Mouse (Mus musculus): Measurements from ENCODE around the gene Kif13a.

Kif13a gene

DNA sequence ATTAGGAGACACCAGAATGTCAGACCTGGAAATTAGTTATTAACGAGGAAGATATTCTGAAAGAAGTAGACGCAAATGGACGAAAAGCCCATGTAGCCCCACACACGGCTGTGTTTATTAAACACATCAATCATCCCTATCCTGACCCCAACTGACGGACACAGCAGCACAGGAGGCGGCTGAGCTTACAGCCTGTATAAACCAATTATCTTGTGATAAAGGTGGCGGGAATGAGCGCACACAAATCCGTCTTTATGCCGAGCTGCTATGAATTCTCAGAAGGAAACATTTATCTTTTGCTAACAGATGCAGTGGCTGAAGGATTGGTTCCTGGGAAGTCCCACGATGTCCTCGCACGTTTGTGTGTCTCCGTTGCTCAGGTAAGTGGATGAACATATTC lies 48.9 kb downstream of the Kif13a start:
- DNase-seq = no peak

DNA sequence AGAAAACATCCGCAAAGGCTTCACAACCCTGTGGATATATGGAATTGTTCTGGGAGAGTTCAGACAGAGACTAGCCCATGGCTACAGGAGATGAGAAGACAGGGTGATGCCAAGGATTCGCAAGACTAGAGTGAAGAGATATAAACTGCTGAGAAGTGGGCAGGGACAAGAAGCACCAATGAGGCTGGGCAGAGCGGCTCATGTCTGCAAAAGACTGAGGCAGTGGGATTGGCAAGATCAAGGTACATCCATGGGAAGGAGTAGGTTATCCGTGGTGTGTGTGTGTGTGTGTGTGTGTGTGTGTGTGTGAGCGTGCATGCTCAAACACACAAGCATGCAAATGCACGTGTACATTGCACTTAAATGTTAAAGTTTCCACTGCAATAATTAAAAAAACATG lies 49.4 kb downstream of the Kif13a start:
- DNase-seq = no peak

GRCm38 (mm10) chr13:46877049-46877448 lies 52.6 kb downstream of the Kif13a start:
- DNase-seq = no peak

DNA sequence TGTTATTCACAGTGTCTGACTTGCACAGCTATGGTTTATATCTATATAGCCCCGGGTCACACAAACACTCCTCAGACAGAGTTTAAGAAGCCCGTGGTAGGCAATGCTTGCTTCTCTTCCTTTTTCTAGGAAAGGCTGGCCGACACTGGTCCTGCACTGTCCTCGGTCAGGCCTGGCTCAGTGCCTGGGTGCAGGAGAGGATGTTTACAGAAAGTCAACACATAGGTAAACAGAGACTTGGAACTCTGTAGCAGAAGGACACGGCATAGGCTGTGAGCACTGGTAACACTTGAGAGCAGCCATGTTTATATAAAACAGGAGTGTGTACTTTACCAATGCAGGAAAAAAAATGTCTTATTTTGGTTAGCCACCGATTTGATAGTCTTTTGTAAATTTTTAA lies 54.3 kb downstream of the Kif13a start:
- DNase-seq = peak; percentile 42 to 45

GRCm38 (mm10) chr13:46872732-46873131 lies 56.9 kb downstream of the Kif13a start:
- DNase-seq = no peak

- DNase-seq = peak; percentile 42
Observed at GRCm38 (mm10) chr13:46872194-46872593, 57.5 kb downstream of the Kif13a start.

DNA sequence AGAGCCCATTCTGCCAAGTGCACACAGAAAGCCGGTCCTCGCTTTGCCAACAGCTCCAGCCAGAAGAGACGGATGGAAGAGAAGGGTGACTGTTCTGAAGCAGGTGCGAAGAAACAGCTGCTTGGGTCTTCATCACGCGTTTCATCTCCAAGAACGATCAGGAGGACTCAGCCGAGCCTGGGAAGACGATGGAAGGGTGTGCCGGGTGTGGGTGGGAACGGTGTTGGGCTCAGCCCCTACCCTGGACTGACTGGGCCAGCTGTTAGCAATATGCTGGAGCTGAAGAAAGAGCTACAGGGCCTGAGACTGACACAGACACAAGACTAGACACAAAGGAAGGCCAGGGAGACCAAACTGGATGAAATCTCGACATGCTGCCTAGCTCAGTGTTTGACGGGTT lies 60.2 kb downstream of the Kif13a start:
- no peak for DNase-seq

GRCm38 (mm10) chr13:46863169-46863748 lies 66.4 kb downstream of the Kif13a start:
- no peak for DNase-seq

- peak; percentile 88 to 90 for DNase-seq
Observed at GRCm38 (mm10) chr13:46859876-46860275, 69.8 kb downstream of the Kif13a start.

DNA sequence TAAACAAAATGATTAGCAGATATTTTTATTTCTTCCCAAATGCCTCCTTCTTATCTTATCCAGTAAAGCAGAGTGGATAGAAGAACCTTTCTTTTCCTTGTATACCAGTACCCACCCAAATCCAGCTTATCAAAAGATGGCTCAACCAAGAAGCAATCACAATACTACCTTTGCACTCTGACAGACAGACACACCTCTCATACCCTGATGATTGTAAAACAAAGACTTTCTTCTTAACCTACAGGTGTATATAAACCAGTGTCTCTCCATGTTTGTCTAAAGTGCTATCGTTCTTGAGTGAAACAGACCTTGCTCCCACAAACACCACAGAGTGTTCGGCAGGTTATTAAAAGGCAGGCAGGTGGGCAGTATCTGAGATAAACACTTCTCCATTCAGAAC lies 70.5 kb downstream of the Kif13a start:
- DNase-seq = no peak

DNA sequence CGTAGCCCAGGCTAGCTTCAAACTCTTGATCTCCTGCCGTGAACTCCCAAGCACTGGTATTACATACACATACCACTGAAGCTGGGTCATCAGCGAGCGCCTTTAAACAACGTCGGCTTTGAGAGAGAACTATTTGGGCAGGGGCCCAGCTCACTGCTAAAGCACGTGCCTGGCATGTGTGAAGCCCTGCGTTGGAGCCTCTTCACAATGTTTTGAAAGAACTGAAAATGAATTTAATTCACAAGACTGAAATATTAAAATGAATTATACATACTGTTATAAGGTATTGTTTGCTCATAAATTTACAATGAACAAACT lies 70.9 kb downstream of the Kif13a start:
- peak; percentile 63 to 64 for DNase-seq

GRCm38 (mm10) chr13:46858143-46858834 lies 71.4 kb downstream of the Kif13a start:
- DNase-seq = peak; percentile 38 to 55

- DNase-seq = no peak
Observed at GRCm38 (mm10) chr13:46854456-46854855, 75.2 kb downstream of the Kif13a start.

DNA sequence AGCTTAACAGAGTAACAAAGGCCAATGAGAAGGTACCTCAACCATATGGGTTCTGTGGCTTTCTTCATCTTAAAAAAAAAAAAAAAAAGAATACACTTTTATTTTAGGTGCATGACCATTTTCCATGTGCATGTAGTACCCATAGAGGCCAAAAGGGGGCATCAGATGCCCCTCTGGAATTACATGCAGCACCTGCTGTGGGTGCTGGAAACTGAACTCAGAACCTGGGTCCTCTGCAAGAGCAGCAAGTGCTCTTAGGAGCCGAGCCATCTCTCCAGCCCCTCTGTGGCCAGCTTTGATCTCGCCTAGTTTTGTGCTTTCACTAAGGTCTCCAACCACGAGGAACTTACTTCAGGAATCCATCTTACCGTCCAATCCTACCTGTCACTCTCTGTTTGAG lies 77.2 kb downstream of the Kif13a start:
- no peak for DNase-seq

- DNase-seq = no peak
Observed at GRCm38 (mm10) chr13:46845456-46845855, 84.2 kb downstream of the Kif13a start.

DNA sequence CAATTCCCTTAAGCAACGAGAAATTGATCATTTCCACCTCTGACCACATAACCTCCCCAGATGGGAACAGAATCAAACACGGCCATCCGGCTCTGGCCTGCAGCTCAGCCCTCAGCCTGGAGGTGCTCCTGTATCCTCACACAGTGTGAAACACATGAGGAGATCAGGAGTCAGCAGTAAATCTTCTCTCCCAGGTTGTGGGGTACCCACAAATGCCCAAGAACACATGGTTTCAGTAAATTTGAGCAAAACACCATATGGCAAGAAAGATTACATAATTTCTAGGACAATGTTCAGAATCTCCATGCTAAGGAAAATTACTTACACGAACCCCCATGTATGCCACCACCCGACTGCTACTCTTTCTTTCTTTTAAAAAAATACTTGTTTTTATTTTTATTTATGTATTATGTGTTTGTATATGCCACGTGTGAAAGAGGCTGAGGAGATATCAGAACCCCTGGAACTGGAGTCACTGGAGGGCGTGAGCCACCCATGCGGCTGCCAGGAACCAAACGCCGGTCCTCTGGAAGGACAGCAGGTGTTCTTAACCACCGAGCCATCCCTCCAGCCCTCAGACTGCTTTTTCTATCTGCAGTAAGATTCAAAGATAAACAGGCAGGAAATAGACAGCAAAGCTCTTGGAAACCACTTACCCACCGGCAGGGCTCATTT lies 85.0 kb downstream of the Kif13a start:
- DNase-seq = peak in 1 of 2 experiments; percentile 41

- DNase-seq = peak; percentile 59 to 61
Observed at GRCm38 (mm10) chr13:46843646-46844045, 86.0 kb downstream of the Kif13a start.

- DNase-seq = peak; percentile 65 to 67
Observed at GRCm38 (mm10) chr13:46842185-46842584, 87.5 kb downstream of the Kif13a start.

DNA sequence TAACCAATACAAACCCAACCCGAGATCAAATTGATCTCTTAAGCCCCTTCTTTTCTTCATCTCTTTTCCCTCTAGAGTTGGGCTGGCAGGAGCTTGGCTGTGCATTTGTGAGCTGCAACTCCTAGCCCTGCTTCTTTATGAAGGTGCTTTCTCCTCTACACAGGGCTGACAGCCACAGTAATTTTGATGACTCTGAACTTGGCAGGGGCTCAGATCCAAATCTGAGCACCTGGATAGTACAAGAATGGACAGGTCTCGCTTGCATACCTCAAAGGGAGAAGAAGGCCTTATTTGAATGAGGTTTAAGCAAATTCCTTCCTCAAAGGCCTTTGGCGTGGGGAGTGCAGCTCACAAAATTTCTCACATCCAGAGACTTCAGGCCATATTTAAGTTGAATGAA lies 88.0 kb downstream of the Kif13a start:
- DNase-seq = peak; percentile 49 to 51

- DNase-seq = no peak
Observed at GRCm38 (mm10) chr13:46840676-46841075, 89.0 kb downstream of the Kif13a start.

- no peak for DNase-seq
Observed at GRCm38 (mm10) chr13:46839236-46839635, 90.4 kb downstream of the Kif13a start.

DNA sequence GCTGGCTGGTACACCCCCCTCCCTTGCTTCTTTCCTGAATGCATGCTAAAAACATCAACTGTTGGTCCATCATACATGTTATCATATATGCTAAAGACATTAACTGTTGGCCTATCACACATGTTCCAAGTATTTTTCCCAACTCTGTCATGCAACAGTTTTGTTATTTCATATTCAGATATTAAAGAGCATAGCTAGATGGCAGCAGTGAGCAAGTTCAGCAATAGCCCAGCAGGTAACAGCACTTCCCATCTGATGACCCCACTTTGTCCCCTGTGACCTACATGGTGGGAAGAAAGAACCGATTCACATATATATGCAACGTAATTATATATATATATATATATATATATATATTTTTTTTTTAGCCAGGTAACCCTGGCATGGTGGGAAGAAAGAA lies 91.1 kb downstream of the Kif13a start:
- peak; percentile 75 to 86 for DNase-seq

DNA sequence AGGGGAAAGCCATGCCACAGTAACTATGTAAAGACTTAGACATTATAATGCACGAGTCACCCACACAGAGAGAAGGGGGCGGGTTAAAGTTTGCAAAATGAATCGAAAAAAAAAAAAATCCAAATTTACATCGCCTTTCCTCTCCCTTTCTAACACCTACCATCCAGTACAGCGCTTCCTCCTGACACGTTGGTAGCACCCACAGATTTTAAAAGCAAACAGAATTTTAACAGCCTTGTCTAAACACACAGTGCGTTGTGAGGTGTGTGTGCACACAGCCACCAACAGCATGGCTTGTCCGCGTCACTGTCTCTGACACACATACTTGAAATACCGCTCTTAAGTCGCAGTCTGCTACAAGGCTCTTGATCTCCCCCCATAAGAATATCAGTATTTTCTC lies 94.3 kb downstream of the Kif13a start:
- no peak for DNase-seq

DNA sequence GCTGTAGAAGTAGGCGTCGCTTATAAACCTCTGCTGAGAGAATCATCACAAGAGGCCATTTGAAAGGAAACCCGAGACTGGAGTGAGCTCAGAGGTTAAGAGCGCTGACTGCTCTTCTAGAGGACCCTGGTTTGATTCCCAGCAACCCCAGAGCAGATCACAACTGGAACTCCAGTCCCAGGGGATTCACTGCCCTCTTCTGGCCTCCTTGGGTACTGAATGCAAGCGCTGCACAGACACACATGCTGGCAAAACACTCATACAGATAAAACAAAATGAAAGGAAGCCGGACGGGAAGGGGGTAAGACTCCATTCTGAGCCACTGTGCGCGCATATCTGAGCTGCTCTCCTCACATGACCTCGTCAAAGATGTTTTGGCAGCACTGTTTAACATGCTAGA lies 94.9 kb downstream of the Kif13a start:
- no peak for DNase-seq
